Mouse (Mus musculus) midbrain, embryonic 13.5 days (tissue): ENCODE data around the gene Gng8. TPM values are rescaled to one million over a fixed set of nuclear protein-coding genes. Genes with fewer than 3 reads are reported as not detected.

Experiments
- ATAC-seq: fragments of 200-750 bp; cut with Nextera tagmentation; 2 replicates; pipeline ENCODE4 v1.8.0; 2017; ENCODE audit warnings: mild to moderate bottlenecking, moderate TSS enrichment, moderate library complexity
- H3K27ac ChIP-seq: fragments of 300-500 bp; sonication (generic); 2 replicates; pipeline ENCODE4 v1.5.1; 2015; ENCODE audit warnings: inconsistent platforms, mild to moderate bottlenecking, moderate library complexity
- H3K27me3 ChIP-seq: fragments of 300-500 bp; sonication (generic); 2 replicates; pipeline ENCODE4 v1.6.1; 2015; ENCODE audit warnings: mild to moderate bottlenecking, inconsistent platforms
- H3K36me3 ChIP-seq: fragments of 300-500 bp; sonication (generic); 2 replicates; pipeline ENCODE4 v1.6.1; 2015; ENCODE audit warnings: mild to moderate bottlenecking, inconsistent platforms
- H3K4me1 ChIP-seq: fragments of 300-500 bp; sonication (generic); replicated peaks from 2 replicates; pipeline ENCODE4 v1.6.1; 2015; ENCODE audit warnings: inconsistent platforms
- H3K4me2 ChIP-seq: fragments of 300-500 bp; sonication (generic); replicated peaks from 2 replicates; pipeline ENCODE4 v1.6.1; 2015; ENCODE audit warnings: moderate library complexity, mild to moderate bottlenecking, inconsistent platforms
- H3K4me3 ChIP-seq: fragments of 300-500 bp; sonication (generic); replicated peaks from 2 replicates; pipeline ENCODE4 v1.5.1; 2015; ENCODE audit warnings: mild to moderate bottlenecking, inconsistent platforms
- H3K9ac ChIP-seq: fragments of 300-500 bp; sonication (generic); replicated peaks from 2 replicates; pipeline ENCODE4 v1.6.1; 2015; ENCODE audit warnings: mild to moderate bottlenecking, inconsistent platforms
- H3K9me3 ChIP-seq: fragments of 300-500 bp; sonication (generic); 2 replicates; pipeline ENCODE4 v1.6.1; 2016; ENCODE audit warnings: mild to moderate bottlenecking, inconsistent platforms
- WGBS: fragments of 180-500 bp; shearing (Covaris S2); methylation state at CpG from one replicate; pipeline ENCODE4 v1.1.7; 2015; 5-methylcytosine and 5-hydroxymethylcytosine counted together
- polyA plus RNA-seq: library from polyadenylated mRNA; unstranded; fragments of >200 nt; fragmentation: Nextera tagmentation; extraction: Ambion mirVana; gene quantifications from 2 replicates; pipeline ENCODE4 v1.2.1, GENCODE M21; 2015

The Gng8 gene
- polyA plus RNA-seq, 1 experiment from 2014 or later = 23.4 TPM

- Histone ChIP-seq H3K9me3 (no peaks in the 10 kb centered on the region), H3K36me3 (peaks cover 8% of the 10 kb centered on the region; the same call in 1 of the 2 replicates), H3K4me1 (peaks cover 38% of the 10 kb centered on the region), H3K9ac (peak overlapping the region; percentile 86), H3K27me3 (no peaks in the 10 kb centered on the region), H3K4me3 (peak overlapping the region; percentile 75), H3K4me2 (peak overlapping the region; percentile 90), H3K27ac (0 out of 2 replicates have a peak overlapping the region, but pooled peaks have one; percentile 16)
- ATAC-seq = no peak
- 4% methylated on average over 12 of the region's 13 CpGs for WGBS
Measured at GRCm38 (mm10) chr7:16876608-16877007, 15.0 kb upstream of the Gng8 start.

- Histone ChIP-seq H3K9ac (no peak overlapping the region), H3K27me3 (no peaks in the 10 kb centered on the region), H3K4me2 (no peak overlapping the region), H3K4me1 (peaks cover 38% of the 10 kb centered on the region), H3K27ac (no peak overlapping the region), H3K9me3 (no peaks in the 10 kb centered on the region), H3K4me3 (no peak overlapping the region), H3K36me3 (peaks cover 15% of the 10 kb centered on the region; the same call in 1 of the 2 replicates)
- WGBS = 83% methylated on average over 3 of the region's 3 CpGs
- ATAC-seq = no peak
Measured at GRCm38 (mm10) chr7:16877717-16878116, 13.9 kb upstream of the Gng8 start.

GRCm38 (mm10) chr7:16879796-16880547, 11.6 kb upstream of the Gng8 start:
- Histone ChIP-seq H3K4me2 (no peak overlapping the region), H3K36me3 (peaks cover 31% of the 10 kb centered on the region), H3K9me3 (no peaks in the 10 kb centered on the region), H3K27ac (peak overlapping the region; percentile 63), H3K27me3 (peaks cover 22% of the 10 kb centered on the region), H3K4me3 (no peak overlapping the region), H3K4me1 (peaks cover 30% of the 10 kb centered on the region), H3K9ac (peak overlapping the region; percentile 47; the same call in 1 of the 2 replicates)
- no peak for ATAC-seq
- 22% methylated on average over 9 of the region's 9 CpGs for WGBS

- WGBS = 14% methylated on average over 5 of the region's 5 CpGs
- H3K36me3 ChIP-seq = peaks cover 37% of the 10 kb centered on the region
Measured at GRCm38 (mm10) chr7:16880615-16881014, 11.0 kb upstream of the Gng8 start.

GRCm38 (mm10) chr7:16883162-16883561, 8.4 kb upstream of the Gng8 start:
- Histone ChIP-seq H3K9me3 (0 out of 2 replicates have a peak, but pooled peaks cover 3% of the 10 kb centered on the region), H3K9ac (no peak overlapping the region), H3K36me3 (peaks cover 57% of the 10 kb centered on the region), H3K4me1 (peaks cover 13% of the 10 kb centered on the region), H3K27ac (no peak overlapping the region), H3K27me3 (peaks cover 48% of the 10 kb centered on the region), H3K4me3 (no peak overlapping the region), H3K4me2 (no peak overlapping the region)
- WGBS = 87% methylated on average over 6 of the region's 6 CpGs
- ATAC-seq = no peak

More at GRCm38 (mm10) chr7:16880615-16881014, 11.0 kb upstream of the Gng8 start:
- Histone ChIP-seq H3K27me3 (peaks cover 29% of the 10 kb centered on the region), H3K4me3 (no peak overlapping the region), H3K9ac (peak overlapping the region; percentile 47; the same call in 1 of the 2 replicates), H3K4me1 (peaks cover 30% of the 10 kb centered on the region), H3K4me2 (no peak overlapping the region), H3K9me3 (0 out of 2 replicates have a peak, but pooled peaks cover 3% of the 10 kb centered on the region), H3K27ac (peak overlapping the region; percentile 63)
- ATAC-seq = no peak

GRCm38 (mm10) chr7:16884334-16884733, 7.3 kb upstream of the Gng8 start:
- H3K36me3 ChIP-seq = peaks cover 57% of the 10 kb centered on the region
- ATAC-seq = no peak
- H3K4me3 ChIP-seq = no peak overlapping the region
- H3K4me1 ChIP-seq = peaks cover 13% of the 10 kb centered on the region
- no peak overlapping the region for H3K9ac ChIP-seq
- H3K9me3 ChIP-seq = 0 out of 2 replicates have a peak, but pooled peaks cover 3% of the 10 kb centered on the region
- H3K27me3 ChIP-seq = peaks cover 56% of the 10 kb centered on the region
- no peak overlapping the region for H3K4me2 ChIP-seq
- H3K27ac ChIP-seq = no peak overlapping the region
- 51% methylated on average over 4 of the region's 4 CpGs for WGBS

- H3K4me3 ChIP-seq = peak overlapping the region; percentile 31
- H3K36me3 ChIP-seq = peaks cover 57% of the 10 kb centered on the region
- H3K27ac ChIP-seq = no peak overlapping the region
- H3K27me3 ChIP-seq = peaks cover 66% of the 10 kb centered on the region
- ATAC-seq = peak; percentile 35; the same call in 1 of the 2 replicates
- H3K4me1 ChIP-seq = peaks cover 7% of the 10 kb centered on the region
- WGBS = 13% methylated on average over 61 of the region's 95 CpGs
- peak overlapping the region; percentile 33 for H3K4me2 ChIP-seq
- H3K9me3 ChIP-seq = 0 out of 2 replicates have a peak, but pooled peaks cover 3% of the 10 kb centered on the region
- H3K9ac ChIP-seq = no peak overlapping the region
Measured at GRCm38 (mm10) chr7:16885271-16885776, 6.3 kb upstream of the Gng8 start.

- Histone ChIP-seq H3K27ac (no peak overlapping the region), H3K4me2 (no peak overlapping the region; the same call in 1 of the 2 replicates), H3K9ac (no peak overlapping the region), H3K4me3 (peak overlapping the region; percentile 31), H3K4me1 (peaks cover 5% of the 10 kb centered on the region), H3K36me3 (peaks cover 57% of the 10 kb centered on the region), H3K27me3 (peaks cover 69% of the 10 kb centered on the region), H3K9me3 (0 out of 2 replicates have a peak, but pooled peaks cover 3% of the 10 kb centered on the region)
- 37% methylated on average over 59 of the region's 59 CpGs for WGBS
- ATAC-seq = no peak; the same call in 1 of the 2 replicates
Measured at GRCm38 (mm10) chr7:16885905-16886304, 5.7 kb upstream of the Gng8 start.

GRCm38 (mm10) chr7:16890536-16890935, 1.1 kb upstream of the Gng8 start:
- H3K4me1 ChIP-seq = peaks cover 46% of the 10 kb centered on the region
- WGBS = 47% methylated on average over 6 of the region's 6 CpGs
- ATAC-seq = no peak
- 0 out of 2 replicates have a peak, but pooled peaks cover under 1% of the 10 kb centered on the region for H3K9me3 ChIP-seq
- H3K27ac ChIP-seq = no peak overlapping the region
- H3K36me3 ChIP-seq = peaks cover 21% of the 10 kb centered on the region
- H3K27me3 ChIP-seq = peaks cover 69% of the 10 kb centered on the region
- H3K4me2 ChIP-seq = no peak overlapping the region
- H3K4me3 ChIP-seq = no peak overlapping the region
- no peak overlapping the region for H3K9ac ChIP-seq

- peak overlapping the region; percentile 50; the same call in 1 of the 2 replicates for H3K9ac ChIP-seq
- H3K36me3 ChIP-seq = peaks cover 17% of the 10 kb centered on the region
- H3K4me3 ChIP-seq = no peak overlapping the region
- H3K9me3 ChIP-seq = no peaks in the 10 kb centered on the region
- no peak for ATAC-seq
- WGBS = 2% methylated on average over 23 of the region's 23 CpGs
- H3K4me1 ChIP-seq = peaks cover 47% of the 10 kb centered on the region
- H3K27me3 ChIP-seq = peaks cover 65% of the 10 kb centered on the region
- H3K4me2 ChIP-seq = peak overlapping the region; percentile 59
- peak overlapping the region; percentile 72; the same call in 1 of the 2 replicates for H3K27ac ChIP-seq
Measured at GRCm38 (mm10) chr7:16890944-16891343, 642 bp upstream of the Gng8 start.

GRCm38 (mm10) chr7:16892352-16892730, 755 bp downstream of the Gng8 start:
- Histone ChIP-seq H3K9me3 (no peaks in the 10 kb centered on the region), H3K27ac (no peak overlapping the region), H3K4me3 (peak overlapping the region; percentile 30; the same call in 1 of the 2 replicates), H3K27me3 (peaks cover 51% of the 10 kb centered on the region), H3K4me2 (peak overlapping the region; percentile 59), H3K4me1 (peaks cover 47% of the 10 kb centered on the region), H3K36me3 (peaks cover 5% of the 10 kb centered on the region), H3K9ac (no peak overlapping the region)
- WGBS = 40% methylated on average over 9 of the region's 9 CpGs
- no peak; the same call in 1 of the 2 replicates for ATAC-seq

GRCm38 (mm10) chr7:16893612-16894011, 2.0 kb downstream of the Gng8 start:
- H3K9me3 ChIP-seq = no peaks in the 10 kb centered on the region
- H3K9ac ChIP-seq = no peak overlapping the region
- peak overlapping the region; percentile 77 for H3K27ac ChIP-seq
- peaks cover 46% of the 10 kb centered on the region for H3K27me3 ChIP-seq
- peaks cover 47% of the 10 kb centered on the region for H3K4me1 ChIP-seq
- no peaks in the 10 kb centered on the region for H3K36me3 ChIP-seq
- no peak for ATAC-seq
- 0% methylated on average over 6 of the region's 6 CpGs for whole genome bisulfite sequencing
- peak overlapping the region; percentile 59 for H3K4me2 ChIP-seq
- peak overlapping the region; percentile 14 for H3K4me3 ChIP-seq
